Comparison of ENCODE assay signal across 9 mouse cellular contexts in the genomic region with DNA sequence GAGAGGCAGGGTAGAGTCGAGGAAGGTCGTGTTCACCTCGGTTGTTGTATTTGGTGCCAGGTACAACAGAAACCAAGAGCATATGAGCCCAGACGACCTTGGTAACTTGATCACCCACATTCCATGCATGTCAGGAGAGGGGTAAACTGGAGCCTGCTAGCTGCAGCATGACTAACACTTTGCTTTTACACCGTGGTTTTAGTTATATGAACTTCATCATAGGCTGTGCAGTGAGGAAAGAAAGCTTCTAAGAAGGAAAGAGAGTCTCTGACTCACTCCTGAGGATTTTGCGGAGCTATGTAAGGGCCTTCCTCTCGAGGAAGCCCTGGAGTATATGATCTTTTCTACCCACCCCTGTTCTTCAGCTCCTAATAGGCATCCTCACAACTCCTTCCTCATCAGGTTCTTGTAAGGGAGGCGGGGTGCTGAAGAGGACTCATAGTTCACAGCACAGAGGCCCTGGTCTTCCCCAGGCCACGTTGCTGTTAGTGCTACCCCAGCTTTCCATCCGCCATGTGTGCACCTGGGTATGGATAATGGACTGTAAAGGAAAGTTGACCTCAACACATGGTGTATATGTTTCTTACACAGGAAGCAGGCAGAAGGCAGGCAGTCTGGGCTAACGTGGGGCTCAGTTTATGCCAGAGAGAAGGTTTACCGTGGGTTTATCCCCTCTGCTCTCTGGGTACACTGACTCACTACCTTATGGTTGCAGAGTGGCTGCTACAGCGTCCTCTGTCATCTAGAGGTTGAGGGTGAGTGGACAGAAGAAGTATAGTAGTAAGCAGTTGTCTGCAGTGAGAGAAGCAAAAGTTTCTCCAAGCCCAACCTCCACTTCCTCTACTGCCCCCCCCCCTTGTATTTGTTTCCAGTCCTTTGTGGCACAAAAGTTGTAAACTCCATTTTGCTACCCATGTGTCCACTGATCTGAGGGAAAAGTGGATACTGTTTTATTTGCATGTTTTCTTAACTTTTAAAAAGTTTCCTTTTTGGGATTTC.
DNase-seq lines count a peak whose midpoint lies in the region; ATAC-seq and TF ChIP-seq lines count a peak whose summit lies in the region.
"Had no signal": no experiment of that assay in that cellular context is flagged by ENCODE, and none has a peak within 500 bp of the region (broad histone marks: within the 10 kb centered on the region; RNA-seq: fewer than 3 reads in every experiment).

No protein-coding gene starts in this region.

- H3K4me2 ChIP-seq in heart, embryonic 13.5 days = 0 out of 2 replicates have a peak overlapping the region, but pooled peaks have one; percentile 5
- H3K4me2 ChIP-seq in limb, embryonic 11.5 days (ENCODE audit: low read depth, severe bottlenecking) = no peak overlapping the region

- no peak overlapping the region for H3K27ac ChIP-seq in ES-E14 (ENCODE audit: insufficient read depth, low read depth, low read length, poor library complexity, severe bottlenecking)
- peak overlapping the region; percentile 71 for H3K27ac ChIP-seq in heart, embryonic 13.5 days (replicated peaks)
- peak overlapping the region; percentile 79 for H3K27ac ChIP-seq in limb, embryonic 11.5 days (replicated peaks; ENCODE audit: low read depth, low read length)

- H3K27me3 ChIP-seq in heart, embryonic 13.5 days (replicated peaks) = no peaks in the 10 kb centered on the region
- no peaks in the 10 kb centered on the region for H3K27me3 ChIP-seq in limb, embryonic 11.5 days (ENCODE audit: control insufficient read depth, insufficient read depth, low read length)

- no peaks in the 10 kb centered on the region for H3K9me3 ChIP-seq in ES-E14 (ENCODE audit: control insufficient read depth, insufficient read depth, low read depth, low read length)
- no peaks in the 10 kb centered on the region for H3K9me3 ChIP-seq in heart, embryonic 13.5 days
- no peaks in the 10 kb centered on the region for H3K9me3 ChIP-seq in limb, embryonic 11.5 days (ENCODE audit: control insufficient read depth, low read length)

- H3K36me3 ChIP-seq in ES-E14 (ENCODE audit: control insufficient read depth, insufficient read depth, low read length, poor library complexity, severe bottlenecking) = no peaks in the 10 kb centered on the region
- peaks cover 12% of the 10 kb centered on the region; the same call in 1 of the 2 replicates for H3K36me3 ChIP-seq in heart, embryonic 13.5 days
- no peaks in the 10 kb centered on the region for H3K36me3 ChIP-seq in limb, embryonic 11.5 days (ENCODE audit: control insufficient read depth, insufficient read depth, low read length)

- ATAC-seq in heart, embryonic 13.5 days (ENCODE audit: extremely low read depth, insufficient number of reproducible peaks, low FRiP score, low TSS enrichment) = no peak; the same call in 1 of the 2 replicates
- peak; percentile 76 for ATAC-seq in limb, embryonic 11.5 days (ENCODE audit: insufficient number of reproducible peaks, low FRiP score, low TSS enrichment, low read depth)

- intact Hi-C loops in gastrocnemius, postnatal 36 days (cut with DNase I) = no loop called here

- peak; percentile 23 to 48 for DNase-seq in adrenal gland, adult (ENCODE audit: inconsistent age in 2 of 2, low spot score in 1 of 2)
- DNase-seq in adrenal gland, postnatal 10 days = no peak
- DNase-seq in ES-E14 (ENCODE audit: low read depth, low spot score) = peak; percentile 31
- peak; percentile 46 for DNase-seq in limb, embryonic 11.5 days (ENCODE audit: low spot score)
- DNase-seq in spleen, postnatal 14 days (ENCODE audit: low spot score in 2 of 2) = no peak
- DNase-seq in gastrocnemius, postnatal 36 days = no peak
- DNase-seq in right cerebral cortex, postnatal 36 days (ENCODE audit: low spot score in 2 of 2) = no peak

- no peak overlapping the region for H3K4me3 ChIP-seq in ES-E14 (ENCODE audit: insufficient read depth in 1 of 2, low read depth in 1 of 2, low read length in 2 of 2, poor library complexity in 1 of 2, severe bottlenecking in 1 of 2)
- no peak overlapping the region for H3K4me3 ChIP-seq in heart, embryonic 13.5 days
- no peak overlapping the region for H3K4me3 ChIP-seq in limb, embryonic 11.5 days (ENCODE audit: low read depth, low read length)
- H3K4me3 ChIP-seq: erythroblast, embryonic 14.5 days had no signal

- no peak overlapping the region for H3K9ac ChIP-seq in ES-E14 (ENCODE audit: insufficient read depth, low read depth, low read length, poor library complexity, severe bottlenecking)
- 0 out of 2 replicates have a peak overlapping the region, but pooled peaks have one; percentile 12 for H3K9ac ChIP-seq in heart, embryonic 13.5 days
- H3K9ac ChIP-seq in limb, embryonic 11.5 days (ENCODE audit: low read length) = 0 out of 2 replicates have a peak overlapping the region, but pooled peaks have one; percentile 27

- peaks cover 3 to 17% of the 10 kb centered on the region in 2 experiments; a peak in 2 of 4 replicates for H3K4me1 ChIP-seq in ES-E14 (ENCODE audit: control insufficient read depth in 2 of 2, insufficient read depth in 2 of 2, low read length in 2 of 2, poor library complexity in 1 of 2)
- peaks cover 40% of the 10 kb centered on the region for H3K4me1 ChIP-seq in heart, embryonic 13.5 days
- H3K4me1 ChIP-seq in limb, embryonic 11.5 days (ENCODE audit: control insufficient read depth, insufficient read depth, low read length) = peaks cover 22% of the 10 kb centered on the region

- in situ Hi-C loops in ES-E14 (cut with MboI; ENCODE audit: low sequenced_read_pairs in 2 of 2, unreplicated experiment in 2 of 2) = no loop called here

- WGBS in heart, embryonic 13.5 days = 45% methylated on average over 13 of the region's 13 CpGs
- 37% methylated on average over 13 of the region's 13 CpGs for WGBS in limb, embryonic 11.5 days

TF ChIP-seq in ES-E14, 5 proteins besides CTCF, POLR2A, EP300 and RAD21:
- TF ChIP-seq CHD2 (IDR thresholded peaks at IDR 0.05; ENCODE audit: low read depth, low read length) (no peak), HCFC1 (IDR thresholded peaks at IDR 0.05; ENCODE audit: borderline replicate concordance, insufficient read depth, low read length) (no peak), ZC3H11A (IDR thresholded peaks at IDR 0.05; ENCODE audit: borderline replicate concordance, low read depth, low read length) (no peak), ZNF384 (IDR thresholded peaks at IDR 0.05; ENCODE audit: low read depth, low read length) (no peak), MAFK (IDR thresholded peaks at IDR 0.05; ENCODE audit: insufficient read depth, low read depth, low read length) (no peak)

Comparison
In these comparisons a context has a peak if more than half of its experiments do, and no peak if none do; other contexts are left out.
1. DNase-seq: peak in adrenal gland, adult (2 of 2), ES-E14 (single experiment) and limb, embryonic 11.5 days (single experiment); none in adrenal gland, postnatal 10 days (single experiment), spleen, postnatal 14 days (0 of 2), gastrocnemius, postnatal 36 days (0 of 2) and right cerebral cortex, postnatal 36 days (0 of 2).